Mouse (Mus musculus): Measurements from ENCODE around the gene Scarb2.

Scarb2 gene

GRCm38 (mm10) chr5:92490779-92491178 is 15.9 kb downstream of the Scarb2 start:
- 68% methylated on average over 4 of the region's 4 CpGs for WGBS

GRCm38 (mm10) chr5:92490304-92490703 is 16.3 kb downstream of the Scarb2 start:
- 86% methylated on average over 3 of the region's 3 CpGs for WGBS

GRCm38 (mm10) chr5:92489503-92489902 is 17.1 kb downstream of the Scarb2 start:
- 12% methylated on average over 4 of the region's 4 CpGs for WGBS

GRCm38 (mm10) chr5:92488961-92489360 is 17.7 kb downstream of the Scarb2 start:
- 12% methylated on average over 7 of the region's 7 CpGs for WGBS

- 58% methylated on average over 3 of the region's 3 CpGs for WGBS
These were observed 18.2 kb downstream of the Scarb2 start for GRCm38 (mm10) chr5:92488408-92488807.

- WGBS, result 80% methylated on average over 3 of the region's 3 CpGs
These were observed 19.9 kb downstream of the Scarb2 start for GRCm38 (mm10) chr5:92486758-92487157.

- whole genome bisulfite sequencing, result 77% methylated on average over 7 of the region's 7 CpGs
These were observed 21.8 kb downstream of the Scarb2 start for GRCm38 (mm10) chr5:92484880-92485279.

GRCm38 (mm10) chr5:92472863-92473262 is 33.8 kb downstream of the Scarb2 start:
- 87% methylated on average over 5 of the region's 5 CpGs for WGBS

GRCm38 (mm10) chr5:92471531-92471930 is 35.1 kb downstream of the Scarb2 start:
- WGBS, result 91% methylated on average over 4 of the region's 4 CpGs

- WGBS, result 78% methylated on average over 18 of the region's 18 CpGs
These were observed 37.2 kb downstream of the Scarb2 start for GRCm38 (mm10) chr5:92469201-92470130.

- WGBS, result 81% methylated on average over 6 of the region's 6 CpGs
These were observed 38.4 kb downstream of the Scarb2 start for GRCm38 (mm10) chr5:92468234-92468633.

- WGBS, result 76% methylated on average over 8 of the region's 8 CpGs
These were observed 39.4 kb downstream of the Scarb2 start for GRCm38 (mm10) chr5:92467102-92467766.

- WGBS, result 81% methylated on average over 5 of the region's 5 CpGs
These were observed 41.1 kb downstream of the Scarb2 start for GRCm38 (mm10) chr5:92465511-92465910.

GRCm38 (mm10) chr5:92461321-92461720 is 45.3 kb downstream of the Scarb2 start:
- 38% methylated on average over 5 of the region's 5 CpGs for WGBS

GRCm38 (mm10) chr5:92458726-92459125 is 47.9 kb downstream of the Scarb2 start:
- 78% methylated on average over 5 of the region's 5 CpGs for WGBS

- WGBS, result 84% methylated on average over 2 of the region's 2 CpGs
These were observed 49.2 kb downstream of the Scarb2 start for GRCm38 (mm10) chr5:92457410-92457809.

GRCm38 (mm10) chr5:92452876-92453275 is 53.8 kb downstream of the Scarb2 start:
- 93% methylated on average over 5 of the region's 5 CpGs for WGBS

GRCm38 (mm10) chr5:92446736-92447135 is 59.9 kb downstream of the Scarb2 start:
- 92% methylated on average over 5 of the region's 5 CpGs for WGBS

- 92% methylated on average over 2 of the region's 2 CpGs for WGBS
These were observed 61.6 kb downstream of the Scarb2 start for GRCm38 (mm10) chr5:92445016-92445415.

GRCm38 (mm10) chr5:92442914-92443313 is 63.7 kb downstream of the Scarb2 start:
- 93% methylated on average over 7 of the region's 7 CpGs for WGBS

- 68% methylated on average over 5 of the region's 5 CpGs for WGBS
These were observed 65.1 kb downstream of the Scarb2 start for GRCm38 (mm10) chr5:92441494-92441893.

GRCm38 (mm10) chr5:92438540-92438939 is 68.1 kb downstream of the Scarb2 start:
- 84% methylated on average over 8 of the region's 8 CpGs for WGBS

Data from cerebral cortex, adult 2 months (tissue).